Mouse (Mus musculus): ENCODE measurements around the gene Drd3.
A peak's percentile ranks its signal among the peaks of the same experiment; 100 is the strongest.

Gene Drd3

DNA sequence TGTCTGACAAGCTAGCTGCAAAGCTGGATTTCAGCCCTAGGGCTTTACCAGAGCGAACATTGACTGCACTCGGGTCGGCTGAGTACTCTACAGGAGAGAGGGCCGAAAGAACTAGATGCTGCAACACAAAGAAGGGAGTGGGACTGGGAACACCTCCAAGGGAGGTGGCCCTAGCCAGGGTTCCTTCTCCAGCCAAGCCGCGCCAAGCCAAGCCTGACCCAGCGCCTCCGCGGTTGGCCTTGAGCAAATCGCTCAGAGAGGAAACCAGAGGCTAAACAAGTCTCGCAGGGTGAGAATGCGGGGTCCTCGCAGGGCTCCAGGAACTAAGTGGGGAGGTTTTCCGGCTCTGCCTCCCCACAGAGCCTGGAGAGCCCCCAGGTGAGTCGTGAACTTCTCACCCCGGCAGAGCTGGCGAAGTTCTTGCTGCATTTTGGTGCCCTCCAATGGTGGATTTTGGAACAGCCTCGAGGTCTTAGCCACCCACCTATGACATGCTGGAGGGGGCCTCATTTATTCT, 48.0 kb downstream of the Drd3 start:
- peak; percentile 49 for DNase-seq (ENCODE audit: low spot score)

DNA sequence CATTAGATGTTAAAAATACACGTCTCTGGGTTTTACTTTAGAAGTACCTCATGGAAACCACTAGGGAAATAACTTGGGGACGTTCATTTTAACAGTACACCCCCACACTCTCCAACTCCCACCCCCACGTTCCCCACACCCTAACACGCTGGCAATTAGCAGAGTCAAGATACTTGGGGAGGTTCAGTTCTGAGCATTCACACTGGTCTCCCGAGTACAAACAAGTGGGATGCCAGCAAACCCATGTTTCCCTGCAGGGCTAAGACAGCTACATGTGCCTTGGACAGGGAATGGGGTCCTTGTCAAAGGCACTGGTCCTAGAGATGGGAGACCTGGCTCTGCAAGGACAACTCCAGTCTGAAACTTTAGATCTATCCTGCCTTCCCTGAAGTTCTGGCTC, 48.6 kb downstream of the Drd3 start:
- DNase-seq (ENCODE audit: low spot score): no peak

DNA sequence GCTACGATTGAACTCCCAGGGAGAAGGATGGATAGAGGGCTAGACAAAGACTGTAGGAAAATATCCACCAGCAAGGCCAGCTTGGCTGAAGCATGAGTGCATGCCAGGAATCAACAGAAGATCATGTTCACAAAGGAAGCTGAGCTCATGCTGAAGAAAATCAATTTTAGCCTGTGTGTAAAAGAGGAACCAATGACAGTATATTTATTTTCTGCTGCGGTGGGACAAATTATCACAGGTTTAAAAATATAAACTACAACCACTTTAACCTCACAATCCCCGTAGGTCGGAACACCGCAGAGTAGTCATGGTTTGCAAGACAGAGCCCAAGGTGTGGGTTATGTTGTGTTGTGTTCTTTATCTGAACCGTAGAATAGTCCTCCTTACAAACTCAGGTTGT, 50.5 kb downstream of the Drd3 start:
- DNase-seq (ENCODE audit: low spot score): no peak

DNA sequence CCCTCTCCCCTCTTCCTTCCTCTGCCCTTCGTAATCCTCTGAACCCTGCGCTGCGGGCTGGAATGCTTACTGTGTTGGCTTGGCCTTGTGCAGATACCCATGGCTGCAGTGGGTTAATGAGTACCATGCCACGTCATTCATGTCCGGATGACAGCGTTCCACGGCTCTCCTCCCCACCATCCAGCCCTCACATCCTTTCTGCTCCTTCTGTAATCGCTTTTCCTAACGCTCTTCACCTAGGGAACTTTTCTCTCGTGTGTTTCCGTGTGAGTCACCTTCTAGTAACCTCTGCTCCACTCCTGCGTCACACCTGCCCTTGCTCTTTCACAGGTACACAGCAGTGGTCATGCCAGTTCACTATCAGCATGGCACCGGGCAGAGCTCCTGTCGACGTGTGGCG, 53.2 kb downstream of the Drd3 start:
- DNase-seq (ENCODE audit: low spot score): no peak

DNA sequence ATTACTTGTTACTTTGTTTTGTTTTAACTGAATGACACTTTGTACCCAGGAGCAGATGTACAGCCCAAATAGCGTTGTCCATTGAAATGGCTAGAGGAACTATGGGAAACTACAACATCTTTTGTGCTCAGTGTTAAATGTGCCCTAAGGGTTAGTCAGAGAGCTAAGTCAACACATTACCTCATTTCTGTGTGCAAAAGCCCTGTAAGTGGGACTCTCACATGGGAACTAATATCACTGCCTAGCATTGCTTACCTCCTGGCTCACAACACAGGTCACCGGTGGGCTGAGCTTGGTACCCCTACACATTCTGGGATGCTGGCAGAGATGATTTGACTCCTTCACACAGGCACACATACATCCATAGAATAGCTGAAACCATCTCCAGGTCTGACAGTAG, 55.6 kb downstream of the Drd3 start:
- DNase-seq (ENCODE audit: low spot score): no peak

DNA sequence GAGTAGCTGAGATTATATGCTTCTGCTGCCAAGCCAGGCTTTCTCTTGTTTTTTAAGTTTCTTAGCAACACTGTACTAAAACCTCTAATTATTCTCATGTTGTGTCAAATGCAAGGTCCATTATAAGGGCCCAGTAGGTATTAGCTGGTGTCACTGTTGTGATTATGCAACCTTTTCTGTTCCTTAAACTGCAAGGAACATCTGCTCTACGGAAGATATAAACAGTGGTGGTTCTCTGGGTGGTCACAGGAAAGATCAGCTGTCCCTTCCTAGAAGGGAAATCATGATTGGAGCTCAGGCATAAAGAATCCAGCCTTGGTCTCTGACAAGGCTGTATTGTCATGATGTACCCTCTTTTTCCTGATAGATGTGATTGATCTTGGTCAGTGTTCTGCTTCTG, 57.6 kb downstream of the Drd3 start:
- no peak for DNase-seq (ENCODE audit: low spot score)

DNA sequence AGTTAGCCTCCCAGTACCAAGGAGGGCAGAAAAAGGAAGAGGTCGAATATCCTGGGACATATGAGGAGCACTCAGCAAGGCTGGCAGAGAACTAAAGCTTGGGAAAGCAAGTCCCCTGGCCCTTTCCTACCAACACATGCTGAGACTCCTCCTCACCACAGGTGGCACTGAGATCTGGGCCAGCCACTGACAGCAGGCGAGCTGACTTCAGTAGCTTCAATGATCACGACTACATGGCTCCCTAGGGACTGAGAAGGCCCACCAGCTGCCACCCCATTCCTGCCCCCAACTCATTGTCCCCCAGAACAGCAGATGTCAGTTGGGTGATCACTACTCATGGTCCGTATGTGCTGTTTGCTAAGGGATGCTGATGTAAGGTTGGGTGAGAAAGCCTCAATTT, 60.8 kb downstream of the Drd3 start:
- no peak for DNase-seq (ENCODE audit: low spot score)

DNA sequence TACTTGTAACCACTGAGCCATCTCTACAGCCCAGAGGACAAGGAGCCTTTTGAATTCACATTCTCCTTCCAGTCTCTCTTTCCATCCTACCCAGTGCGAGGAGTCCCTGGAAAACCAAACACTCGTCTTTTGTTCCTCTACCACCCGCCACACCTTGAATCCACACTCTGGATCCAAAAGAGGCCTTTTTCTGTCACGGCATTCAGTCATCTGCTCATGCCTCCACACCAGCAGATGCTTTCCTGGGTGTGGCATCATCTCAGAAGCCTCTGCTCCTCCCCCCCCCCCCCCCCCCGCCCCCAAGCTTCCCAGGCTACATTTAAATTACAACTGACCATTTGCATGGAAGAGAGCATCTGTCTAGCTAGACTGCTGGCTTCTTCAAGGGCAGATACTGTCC, 62.5 kb downstream of the Drd3 start:
- DNase-seq (ENCODE audit: low spot score): no peak

DNA sequence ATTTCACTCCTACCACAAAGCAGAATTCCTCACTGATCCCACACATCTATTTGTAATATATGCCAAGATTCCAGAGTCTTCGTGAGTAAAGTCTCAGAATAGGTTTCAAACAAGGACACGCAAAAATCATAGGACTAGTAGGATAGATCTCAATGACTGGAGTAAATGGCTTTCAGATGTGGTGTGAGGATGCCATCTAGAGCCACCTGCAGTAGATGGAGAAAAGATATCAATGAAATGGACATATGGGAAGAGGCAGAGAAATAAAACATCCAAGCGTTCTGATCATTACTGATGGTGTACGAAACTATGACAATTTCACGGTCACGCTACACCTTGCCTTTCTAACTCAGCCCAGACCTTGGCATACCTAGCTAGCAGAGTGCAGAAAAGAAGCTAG, 64.6 kb downstream of the Drd3 start:
- DNase-seq (ENCODE audit: low spot score): no peak

DNA sequence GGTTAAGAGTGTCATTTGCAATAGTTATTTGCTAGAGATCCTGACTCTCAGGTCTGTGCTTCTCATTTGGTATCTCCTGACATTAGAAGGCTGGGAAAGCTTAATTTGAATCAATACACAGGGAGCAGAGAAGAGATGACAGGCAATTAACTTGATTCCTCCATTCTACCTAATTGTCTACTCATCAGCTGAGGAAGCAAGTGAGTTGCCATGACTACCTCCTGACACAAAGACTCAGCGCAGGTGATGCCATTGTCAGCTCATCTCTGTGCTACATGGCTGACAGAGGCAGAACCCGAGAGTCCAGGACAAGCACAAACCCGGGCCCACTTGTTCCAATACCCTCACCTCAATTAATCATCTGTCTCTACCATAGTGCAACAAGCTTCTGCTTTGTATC, 73.7 kb downstream of the Drd3 start:
- DNase-seq (ENCODE audit: low spot score): no peak

DNA sequence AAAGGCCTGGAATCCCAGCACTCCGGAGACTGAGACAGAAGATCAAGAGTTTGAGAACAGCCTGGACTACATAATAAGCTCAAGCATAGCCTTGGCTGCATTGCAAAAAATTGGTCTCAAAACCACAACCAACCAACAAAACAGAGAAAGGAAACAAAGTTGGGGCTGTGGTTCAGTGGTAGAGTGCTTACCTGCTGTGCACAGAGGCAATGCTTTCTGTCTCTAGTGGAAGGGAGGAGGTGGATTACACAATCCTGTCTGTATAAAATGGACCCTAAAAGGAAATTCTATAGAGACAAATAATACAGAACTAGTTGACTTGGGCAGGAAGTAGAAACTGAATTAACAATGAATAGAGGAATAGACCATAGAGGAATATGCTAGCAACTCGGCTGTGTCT, 78.1 kb downstream of the Drd3 start:
- no peak for DNase-seq (ENCODE audit: low spot score)

DNA sequence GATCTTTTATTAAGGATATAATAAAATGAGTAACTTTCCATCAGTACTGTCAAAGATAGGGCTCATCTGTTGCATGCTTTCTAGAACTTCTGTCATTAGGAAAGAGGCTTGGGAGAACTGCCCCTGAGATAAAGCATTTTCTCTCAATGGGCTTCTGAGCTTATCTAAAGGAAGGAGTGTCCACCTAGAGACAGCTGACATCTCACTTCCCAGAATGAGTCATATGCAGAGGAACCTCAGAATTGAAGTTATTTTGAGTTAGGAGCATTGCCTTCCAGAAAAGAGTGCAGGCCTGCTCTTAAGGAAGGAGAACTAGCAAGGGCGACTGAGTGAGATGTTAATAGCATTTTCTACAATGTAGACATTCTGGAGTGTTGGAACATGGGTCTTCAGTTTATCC, 87.4 kb downstream of the Drd3 start:
- no peak for DNase-seq (ENCODE audit: low spot score)

DNA sequence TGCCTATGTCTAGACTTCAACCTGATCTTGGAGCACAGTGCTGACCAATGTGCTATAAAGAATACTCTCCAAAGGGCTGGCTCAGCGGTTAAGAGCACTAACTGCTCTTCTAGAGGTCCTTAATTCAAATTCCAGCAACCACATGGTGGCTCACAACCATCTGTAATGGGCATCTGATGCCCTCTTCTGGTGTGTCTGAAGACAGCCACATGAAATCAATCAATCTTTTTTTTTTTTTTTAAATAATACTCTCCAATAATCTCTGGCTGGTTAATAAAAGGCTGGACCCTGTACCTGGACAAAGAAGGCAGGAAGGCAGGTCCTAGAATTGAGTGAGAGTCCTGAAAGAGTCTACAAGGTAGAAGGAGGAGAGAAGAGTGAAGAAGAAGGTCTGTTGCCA, 96.0 kb downstream of the Drd3 start:
- no peak for DNase-seq (ENCODE audit: low spot score)

DNA sequence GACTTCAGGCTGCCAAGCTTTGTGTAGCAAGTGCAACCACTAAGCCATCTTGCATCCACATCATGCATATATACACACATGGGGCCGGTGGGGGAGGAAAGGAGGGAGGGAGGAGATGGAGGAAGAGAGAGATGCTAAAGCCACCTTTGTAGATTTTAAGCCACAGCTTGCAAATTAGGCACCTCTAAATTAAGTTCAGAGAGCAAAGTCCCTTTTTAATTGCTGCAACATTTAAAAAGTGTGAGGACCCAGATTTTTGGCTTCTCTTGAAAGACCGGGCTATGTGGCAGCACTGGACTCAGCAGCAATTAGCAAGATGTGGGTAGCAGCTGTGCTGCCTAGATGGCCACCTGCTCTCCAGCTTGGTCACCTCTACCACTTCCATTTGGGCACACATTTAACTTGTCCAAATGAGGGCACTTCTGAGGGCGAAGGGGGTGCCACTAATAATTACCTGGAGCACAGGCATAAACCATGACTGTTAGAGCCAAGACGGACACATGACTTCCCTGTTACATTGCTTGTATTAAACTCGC, 105.2 kb downstream of the Drd3 start:
- no peak for DNase-seq (ENCODE audit: low spot score)

DNA sequence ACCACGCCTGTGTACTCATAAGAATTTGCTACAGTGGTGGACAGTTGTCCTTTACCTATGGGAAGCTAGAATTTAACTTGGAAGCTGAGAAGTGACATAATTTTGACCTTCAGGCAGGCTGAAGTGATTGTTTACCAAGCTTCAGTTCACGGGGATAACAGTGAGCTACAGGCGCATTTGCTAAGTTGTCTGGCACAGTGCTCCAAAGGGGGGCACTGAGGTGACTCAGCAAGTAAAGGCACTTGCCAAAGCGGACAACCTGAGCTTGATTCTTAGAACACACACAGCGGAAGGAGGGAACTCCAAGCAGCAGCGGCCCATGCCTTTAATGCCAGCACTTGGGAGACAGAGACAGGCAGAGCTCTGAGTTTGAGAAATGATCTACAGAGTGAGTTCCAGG, 106.8 kb downstream of the Drd3 start:
- DNase-seq (ENCODE audit: low spot score): no peak

DNA sequence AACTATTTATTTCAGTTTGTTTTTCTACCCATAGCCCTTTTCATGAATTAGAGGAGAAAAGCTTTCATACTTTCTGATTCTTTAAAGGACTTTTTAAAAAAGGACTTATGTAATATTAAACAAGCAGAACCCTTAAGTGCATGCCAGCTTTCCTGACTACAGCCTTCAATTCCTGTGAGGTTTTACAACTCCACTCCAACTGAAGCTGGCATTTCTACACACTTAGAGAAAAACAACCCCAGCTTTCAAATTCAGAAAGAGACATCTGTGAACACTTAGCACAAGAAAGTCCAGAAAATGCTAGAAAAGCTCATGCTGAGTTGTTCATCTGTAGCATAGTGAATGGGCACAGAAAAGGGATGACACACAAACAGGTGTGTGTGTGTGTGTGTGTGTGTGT, 116.0 kb downstream of the Drd3 start:
- DNase-seq (ENCODE audit: low spot score): peak; percentile 37

DNA sequence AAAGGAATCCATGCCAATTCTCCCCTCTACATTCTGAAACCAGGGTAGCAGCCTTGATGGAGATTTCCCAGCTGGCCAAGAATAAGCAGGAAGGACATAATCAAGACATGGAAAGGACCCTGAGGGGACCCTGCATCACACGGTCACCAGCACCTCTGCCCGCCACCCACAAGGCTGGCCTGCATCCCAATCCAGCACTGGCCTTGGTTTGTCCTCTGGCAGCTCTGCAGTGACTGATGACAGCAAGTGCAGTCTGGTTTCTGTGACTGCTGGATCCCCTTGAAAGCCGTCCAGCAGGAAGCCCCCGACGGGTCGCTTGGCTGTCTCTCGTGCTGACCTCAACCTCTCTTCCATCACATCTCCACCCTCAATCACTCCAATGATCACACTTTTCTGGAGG, 117.6 kb downstream of the Drd3 start:
- DNase-seq (ENCODE audit: low spot score): no peak
